Mouse (Mus musculus) heart, postnatal 0 days (tissue): ENCODE measurements around the gene Tank.

Experiments
- CTCF ChIP-seq: IDR thresholded peaks from 2 replicates; pipeline ENCODE4 v1.5.1; 2016; ENCODE audit warnings: antibody characterized with exemption, control low read depth, low read depth
- EP300 ChIP-seq: IDR thresholded peaks from 2 replicates; pipeline ENCODE4 v1.6.1; 2016; ENCODE audit warnings: antibody characterized with exemption, low read depth

- TF ChIP-seq CTCF (no peak), EP300 (no peak)
These were observed 1.2 kb downstream of the Tank start for GRCm38 (mm10) chr2:61579501-61579990.
